Mouse (Mus musculus): Measurements from ENCODE around the gene Dnmbp. TPM values are rescaled to one million over a fixed set of nuclear protein-coding genes. Genes with fewer than 3 reads are reported as not detected.
A peak's percentile ranks its signal among the peaks of the same experiment; 100 is the strongest.

Gene Dnmbp
- polyA plus RNA-seq, 1 experiment from 2014 or later: 22.4 TPM

DNA sequence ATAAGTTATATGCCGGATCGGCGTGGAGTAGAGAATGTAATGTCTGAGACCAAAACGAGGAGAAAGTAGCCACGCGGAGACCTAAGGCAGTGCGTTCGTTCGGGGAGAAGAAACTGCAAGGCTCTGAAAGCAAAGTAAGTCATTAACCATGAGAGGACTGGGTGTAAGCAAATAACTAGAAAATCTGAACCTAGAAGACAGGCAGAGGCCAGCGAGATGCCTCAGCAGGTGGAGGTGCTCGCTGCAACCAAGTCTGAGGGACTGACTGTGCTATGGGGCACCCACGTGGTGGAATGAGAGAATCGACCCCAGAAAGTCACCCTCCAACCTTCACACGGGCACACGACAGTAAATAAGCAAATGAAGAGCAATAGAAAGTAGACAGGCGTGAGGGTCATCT, 3.1 kb upstream of the Dnmbp start:
- no peak overlapping the region for H3K9ac ChIP-seq
- ATAC-seq (ENCODE audit: borderline replicate concordance, extremely low read depth, low FRiP score, low TSS enrichment): no peak
- H3K36me3 ChIP-seq: no peaks in the 10 kb centered on the region
- no peaks in the 10 kb centered on the region for H3K27me3 ChIP-seq
- H3K9me3 ChIP-seq: no peaks in the 10 kb centered on the region
- H3K4me3 ChIP-seq: no peak overlapping the region
- WGBS: 61% methylated on average over 16 of the region's 16 CpGs
- H3K4me2 ChIP-seq: no peak overlapping the region
- no peak overlapping the region for H3K27ac ChIP-seq
- peaks cover 23% of the 10 kb centered on the region for H3K4me1 ChIP-seq

GRCm38 (mm10) chr19:43939171-43939768, 721 bp downstream of the Dnmbp start:
- Histone ChIP-seq H3K27ac (peak overlapping the region; percentile 80), H3K9me3 (no peaks in the 10 kb centered on the region), H3K4me3 (peak overlapping the region; percentile 85), H3K9ac (peak overlapping the region; percentile 81), H3K4me1 (peaks cover 29% of the 10 kb centered on the region), H3K4me2 (peak overlapping the region; percentile 61), H3K27me3 (no peaks in the 10 kb centered on the region), H3K36me3 (no peaks in the 10 kb centered on the region)
- 11% methylated on average over 16 of the region's 16 CpGs for WGBS
- ATAC-seq (ENCODE audit: borderline replicate concordance, extremely low read depth, low FRiP score, low TSS enrichment): peak; percentile 1; the same call in 1 of the 2 replicates

DNA sequence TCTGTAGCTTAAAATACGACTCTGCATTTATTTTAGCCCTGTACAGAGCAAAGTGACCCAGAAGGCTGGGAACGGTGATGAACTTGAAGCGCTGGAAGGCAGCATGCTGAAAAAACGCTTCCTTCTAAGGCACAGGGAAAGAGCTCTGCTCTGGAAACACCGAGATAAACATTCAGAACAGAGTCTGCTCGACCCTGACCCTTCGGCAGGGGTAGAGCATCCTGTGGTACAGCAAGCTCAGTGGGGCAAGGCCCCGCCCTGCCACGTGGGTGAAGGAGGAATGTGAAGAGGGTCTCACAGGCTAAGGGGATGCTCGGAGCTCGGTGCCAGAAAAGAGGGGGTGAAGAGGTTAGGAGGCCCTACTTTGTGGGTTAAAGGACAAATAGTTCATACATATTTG, 1.6 kb downstream of the Dnmbp start:
- 14% methylated on average over 11 of the region's 11 CpGs for WGBS
- Histone ChIP-seq H3K36me3 (no peaks in the 10 kb centered on the region), H3K27me3 (no peaks in the 10 kb centered on the region), H3K4me1 (peaks cover 29% of the 10 kb centered on the region), H3K4me2 (peak overlapping the region; percentile 61), H3K9ac (peak overlapping the region; percentile 81; the same call in 1 of the 2 replicates), H3K27ac (peak overlapping the region; percentile 80; the same call in 1 of the 2 replicates), H3K4me3 (peak overlapping the region; percentile 85), H3K9me3 (no peaks in the 10 kb centered on the region)
- no peak for ATAC-seq (ENCODE audit: borderline replicate concordance, extremely low read depth, low FRiP score, low TSS enrichment)

DNA sequence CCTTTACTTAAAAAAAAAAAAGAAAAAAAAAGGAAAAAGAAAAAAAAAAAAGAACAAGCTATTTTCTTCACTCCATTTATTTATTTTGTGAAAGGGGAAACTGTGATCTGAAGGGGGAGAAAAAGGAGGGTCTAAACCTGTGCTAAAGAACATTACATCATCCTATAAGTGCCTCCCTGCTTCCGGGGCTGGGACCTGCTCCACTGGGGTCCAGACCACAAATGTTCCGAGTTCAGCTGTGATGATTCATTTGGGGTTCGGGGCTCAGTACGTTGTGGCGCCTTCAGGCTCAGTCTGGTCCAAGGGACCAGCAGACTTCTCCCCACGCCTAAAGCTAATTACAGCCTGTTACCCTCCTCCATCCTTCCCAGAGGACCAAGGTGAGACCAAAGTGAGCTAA, 9.1 kb downstream of the Dnmbp start:
- H3K4me2 ChIP-seq: no peak overlapping the region

GRCm38 (mm10) chr19:43930366-43930765, 9.6 kb downstream of the Dnmbp start:
- Histone ChIP-seq H3K27me3 (no peaks in the 10 kb centered on the region), H3K4me3 (no peak overlapping the region), H3K27ac (0 out of 2 replicates have a peak overlapping the region, but pooled peaks have one; percentile 19), H3K4me2 (no peak overlapping the region), H3K9ac (no peak overlapping the region), H3K36me3 (no peaks in the 10 kb centered on the region), H3K9me3 (no peaks in the 10 kb centered on the region), H3K4me1 (peaks cover 34% of the 10 kb centered on the region)
- WGBS: 12% methylated on average over 7 of the region's 7 CpGs
- ATAC-seq (ENCODE audit: borderline replicate concordance, extremely low read depth, low FRiP score, low TSS enrichment): no peak

More for the DNA sequence above, 9.1 kb downstream of the Dnmbp start:
- no peaks in the 10 kb centered on the region for H3K9me3 ChIP-seq
- H3K4me3 ChIP-seq: no peak overlapping the region
- no peak for ATAC-seq (ENCODE audit: borderline replicate concordance, extremely low read depth, low FRiP score, low TSS enrichment)
- peaks cover 35% of the 10 kb centered on the region for H3K4me1 ChIP-seq
- H3K27ac ChIP-seq: no peak overlapping the region
- H3K9ac ChIP-seq: no peak overlapping the region
- H3K27me3 ChIP-seq: no peaks in the 10 kb centered on the region
- H3K36me3 ChIP-seq: no peaks in the 10 kb centered on the region
- 85% methylated on average over 6 of the region's 6 CpGs for WGBS

DNA sequence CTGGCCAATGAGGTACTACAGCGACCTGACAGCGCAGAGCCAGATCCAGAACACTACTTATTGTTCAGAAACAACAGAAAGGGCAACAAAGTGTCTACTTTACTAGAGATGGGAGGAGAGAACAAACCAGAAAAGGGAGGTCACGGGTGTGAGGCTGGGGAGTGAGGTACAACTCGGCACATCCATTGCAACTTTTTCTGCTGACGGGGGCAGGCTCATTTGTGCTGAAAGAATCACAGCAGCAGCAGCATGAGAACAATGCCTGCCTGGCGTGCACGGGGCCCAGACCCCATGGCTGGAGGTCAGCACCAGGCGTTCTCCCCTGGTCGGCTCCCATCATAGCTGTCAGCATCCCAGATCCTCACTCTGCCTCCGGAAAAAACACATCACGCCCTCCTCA, 10.1 kb downstream of the Dnmbp start:
- no peaks in the 10 kb centered on the region for H3K27me3 ChIP-seq
- no peak for ATAC-seq (ENCODE audit: borderline replicate concordance, extremely low read depth, low FRiP score, low TSS enrichment)
- 44% methylated on average over 11 of the region's 11 CpGs for WGBS
- H3K9me3 ChIP-seq: no peaks in the 10 kb centered on the region
- H3K4me1 ChIP-seq: peaks cover 34% of the 10 kb centered on the region
- no peak overlapping the region for H3K9ac ChIP-seq
- H3K36me3 ChIP-seq: no peaks in the 10 kb centered on the region
- H3K4me3 ChIP-seq: no peak overlapping the region
- no peak overlapping the region for H3K27ac ChIP-seq
- no peak overlapping the region for H3K4me2 ChIP-seq

GRCm38 (mm10) chr19:43927967-43928366, 12.0 kb downstream of the Dnmbp start:
- no peak for ATAC-seq (ENCODE audit: borderline replicate concordance, extremely low read depth, low FRiP score, low TSS enrichment)
- Histone ChIP-seq H3K27me3 (no peaks in the 10 kb centered on the region), H3K4me2 (no peak overlapping the region), H3K4me3 (no peak overlapping the region), H3K9me3 (no peaks in the 10 kb centered on the region), H3K9ac (no peak overlapping the region), H3K27ac (no peak overlapping the region), H3K4me1 (peaks cover 34% of the 10 kb centered on the region), H3K36me3 (no peaks in the 10 kb centered on the region)
- WGBS: 70% methylated on average over 5 of the region's 5 CpGs

DNA sequence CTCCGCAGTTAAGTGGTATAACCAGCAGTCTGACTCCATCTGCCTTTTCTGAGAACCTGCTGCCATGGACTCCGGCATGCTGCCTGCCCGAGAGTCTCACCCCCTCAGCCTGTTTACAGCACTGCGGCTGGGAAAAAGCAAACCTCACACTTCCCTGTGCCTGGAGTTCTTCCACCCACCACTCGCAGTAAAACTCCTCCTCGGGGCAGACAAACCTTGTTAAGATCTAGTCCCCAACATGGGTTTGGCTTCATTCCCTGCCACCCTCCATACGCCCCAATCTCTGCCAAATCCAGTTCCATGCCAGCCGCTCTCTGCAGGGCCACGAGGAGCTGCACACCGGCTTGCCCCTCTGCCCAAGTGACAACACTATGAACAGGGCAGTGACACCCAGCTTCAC, 12.9 kb downstream of the Dnmbp start:
- Histone ChIP-seq H3K27me3 (no peaks in the 10 kb centered on the region), H3K4me2 (no peak overlapping the region), H3K4me1 (peaks cover 34% of the 10 kb centered on the region), H3K9ac (no peak overlapping the region), H3K27ac (no peak overlapping the region), H3K9me3 (no peaks in the 10 kb centered on the region), H3K36me3 (no peaks in the 10 kb centered on the region), H3K4me3 (no peak overlapping the region)
- WGBS: 60% methylated on average over 10 of the region's 10 CpGs
- no peak for ATAC-seq (ENCODE audit: borderline replicate concordance, extremely low read depth, low FRiP score, low TSS enrichment)

DNA sequence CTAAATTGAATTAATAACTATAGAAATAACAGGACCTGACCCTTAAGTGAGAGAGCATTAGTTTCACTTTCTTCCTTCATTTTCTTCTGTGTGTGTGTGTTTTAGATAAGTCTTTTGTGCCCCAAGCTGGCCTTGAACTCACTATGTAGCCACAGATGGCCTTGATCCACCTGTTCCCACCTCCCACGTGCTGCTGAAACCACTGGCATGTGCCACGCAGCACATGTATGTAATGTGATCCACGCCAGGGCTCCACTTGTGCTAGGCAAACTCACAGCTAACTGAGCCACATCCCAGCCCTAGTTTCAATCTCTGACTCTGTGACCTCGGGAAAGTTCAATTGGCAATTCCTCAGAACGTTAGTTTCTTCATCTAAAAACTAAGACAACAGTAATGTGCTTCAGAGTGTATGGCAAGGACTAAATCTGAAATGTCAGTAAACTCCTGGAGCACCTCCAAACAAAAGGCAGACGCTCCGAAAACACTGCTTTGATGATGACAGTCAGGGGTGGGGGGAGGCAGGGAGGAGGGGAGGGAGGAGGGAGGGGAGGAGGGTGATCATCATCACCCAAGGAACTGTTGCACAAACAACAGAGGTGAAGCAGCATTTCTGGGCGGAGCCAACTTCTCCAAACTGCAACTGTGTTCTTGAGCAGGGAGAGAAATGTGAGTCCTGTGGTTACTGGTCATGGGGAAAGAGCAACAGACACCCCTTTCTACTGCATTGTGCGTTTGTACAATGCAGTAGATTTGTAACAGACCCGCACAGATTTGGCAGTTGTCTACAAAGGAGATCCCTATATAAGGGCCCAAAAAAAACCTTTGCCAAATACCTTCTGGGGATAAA, 13.6 kb downstream of the Dnmbp start:
- 56% methylated on average over 10 of the region's 10 CpGs for WGBS

DNA sequence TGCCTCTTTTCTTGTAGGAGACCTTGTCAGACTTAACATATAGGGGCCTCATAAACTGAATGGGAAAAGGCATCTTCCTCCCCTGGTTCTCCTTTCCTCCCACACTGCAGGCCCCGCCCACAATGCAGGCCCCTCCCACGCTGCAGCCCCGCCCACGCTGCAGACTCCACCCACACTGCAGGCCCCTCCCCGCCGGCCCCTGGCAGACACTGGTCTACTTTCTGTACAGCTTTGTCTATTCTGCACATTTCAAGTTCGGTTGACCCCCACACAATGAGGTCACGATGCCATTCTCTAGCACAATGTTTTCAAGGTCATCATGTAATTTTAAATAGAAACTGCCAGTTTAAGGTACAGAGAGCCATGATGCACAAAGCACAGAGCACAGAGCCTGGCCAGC, 15.6 kb downstream of the Dnmbp start:
- Histone ChIP-seq H3K27ac (no peak overlapping the region), H3K4me1 (peaks cover 36% of the 10 kb centered on the region), H3K9me3 (no peaks in the 10 kb centered on the region), H3K36me3 (no peaks in the 10 kb centered on the region), H3K9ac (no peak overlapping the region), H3K4me2 (no peak overlapping the region), H3K27me3 (no peaks in the 10 kb centered on the region), H3K4me3 (no peak overlapping the region)
- 79% methylated on average over 8 of the region's 8 CpGs for WGBS
- ATAC-seq (ENCODE audit: borderline replicate concordance, extremely low read depth, low FRiP score, low TSS enrichment): no peak

More for the DNA sequence above, 13.6 kb downstream of the Dnmbp start:
- Histone ChIP-seq H3K27ac (no peak overlapping the region), H3K9ac (no peak overlapping the region), H3K4me1 (peaks cover 36% of the 10 kb centered on the region), H3K4me2 (no peak overlapping the region), H3K27me3 (no peaks in the 10 kb centered on the region), H3K9me3 (no peaks in the 10 kb centered on the region), H3K36me3 (no peaks in the 10 kb centered on the region), H3K4me3 (no peak overlapping the region)
- no peak for ATAC-seq (ENCODE audit: borderline replicate concordance, extremely low read depth, low FRiP score, low TSS enrichment)

DNA sequence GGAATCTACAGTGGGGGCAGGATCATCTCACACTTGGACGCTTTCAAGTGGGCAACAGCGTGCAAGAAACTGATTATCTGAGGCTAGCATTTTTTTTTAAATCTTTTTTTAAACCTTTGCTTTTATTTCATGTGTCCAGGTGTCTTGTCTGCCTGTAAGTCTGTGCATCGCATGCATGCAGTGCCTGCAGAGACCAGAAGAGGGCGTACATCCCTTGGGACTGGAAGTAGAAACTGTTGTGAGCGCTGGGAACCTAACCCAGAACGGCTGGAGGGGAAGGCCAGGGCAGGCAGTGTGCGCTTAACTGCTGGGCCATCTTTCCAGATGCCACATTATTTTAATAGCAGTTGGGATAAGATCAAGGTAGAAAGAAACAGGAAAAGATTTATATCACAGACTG, 17.0 kb downstream of the Dnmbp start:
- no peak overlapping the region for H3K4me3 ChIP-seq
- H3K9ac ChIP-seq: no peak overlapping the region
- H3K27me3 ChIP-seq: no peaks in the 10 kb centered on the region
- H3K36me3 ChIP-seq: no peaks in the 10 kb centered on the region
- H3K4me1 ChIP-seq: peaks cover 28% of the 10 kb centered on the region; the same call in 1 of the 2 replicates
- no peaks in the 10 kb centered on the region for H3K9me3 ChIP-seq
- H3K4me2 ChIP-seq: no peak overlapping the region
- no peak for ATAC-seq (ENCODE audit: borderline replicate concordance, extremely low read depth, low FRiP score, low TSS enrichment)
- no peak overlapping the region for H3K27ac ChIP-seq
- WGBS: 90% methylated on average over 7 of the region's 7 CpGs

DNA sequence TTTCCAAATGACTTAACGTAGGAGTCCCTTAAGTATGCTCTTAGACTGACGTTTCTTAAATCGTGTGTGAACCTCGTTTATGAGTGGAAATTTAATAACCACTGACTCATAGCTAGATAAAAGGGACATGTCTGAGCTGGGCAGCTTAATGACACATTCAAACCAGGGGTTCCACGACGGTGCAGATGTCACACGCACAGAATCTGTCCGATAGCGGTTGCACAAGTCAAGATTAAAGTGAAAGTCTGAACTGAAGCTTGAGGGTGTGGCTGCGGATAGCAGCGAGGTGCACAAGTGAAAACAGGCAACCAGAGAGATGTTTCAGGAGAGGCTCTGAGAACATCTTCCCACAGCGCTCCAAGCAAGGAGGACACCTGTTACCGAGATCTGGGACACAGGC, 18.6 kb downstream of the Dnmbp start:
- Histone ChIP-seq H3K4me3 (no peak overlapping the region), H3K36me3 (no peaks in the 10 kb centered on the region), H3K27me3 (no peaks in the 10 kb centered on the region), H3K4me2 (no peak overlapping the region), H3K27ac (no peak overlapping the region), H3K4me1 (peaks cover 29% of the 10 kb centered on the region), H3K9me3 (no peaks in the 10 kb centered on the region), H3K9ac (no peak overlapping the region)
- WGBS: 55% methylated on average over 13 of the region's 13 CpGs
- no peak for ATAC-seq (ENCODE audit: borderline replicate concordance, extremely low read depth, low FRiP score, low TSS enrichment)
